Mouse (Mus musculus) ES-E14 (cell line): ENCODE results near the gene Tns3.

Experiments used
- CHD2 ChIP-seq: IDR thresholded peaks from 2 replicates; pipeline ENCODE4 v1.6.1; 2014; ENCODE audit warnings: mild to moderate bottlenecking, low read depth, low read length, inconsistent platforms
- HCFC1 ChIP-seq: IDR thresholded peaks from 2 replicates; pipeline ENCODE4 v1.6.1; 2012; ENCODE audit warnings: low read length, inconsistent platforms, borderline replicate concordance; ENCODE audit not compliant: insufficient read depth
- ZC3H11A ChIP-seq: IDR thresholded peaks from 2 replicates; pipeline ENCODE4 v1.6.1; 2012; ENCODE audit warnings: low read depth, mild to moderate bottlenecking, inconsistent platforms, low read length, borderline replicate concordance
- ZNF384 ChIP-seq: IDR thresholded peaks from 2 replicates; pipeline ENCODE4 v1.6.1; 2012; ENCODE audit warnings: low read depth, low read length, inconsistent platforms

- no peak for TF ChIP-seq ZC3H11A
- no peak for TF ChIP-seq CHD2
- no peak for TF ChIP-seq HCFC1
- no peak for TF ChIP-seq ZNF384
Observed at GRCm38 (mm10) chr11:8445915-8446356, 218.4 kb downstream of the Tns3 start.
